Mouse (Mus musculus) mammary gland, adult 2 months (tissue): Measurements from ENCODE around the gene Ppara. TPM values are rescaled to one million over a fixed set of nuclear protein-coding genes. Genes with fewer than 3 reads are reported as not detected.

ENCODE experiments used
- polyA plus RNA-seq: library from polyadenylated mRNA; depleted of rRNA; stranded (reverse); fragments of >200 nt; gene quantifications from 2 replicates; pipeline ENCODE4 v1.2.3, GENCODE M21; 2012; ENCODE audit warnings: low replicate concordance; rRNA removed

Gene Ppara
- 2.5 and 6.1 TPM in 2 replicates for polyA plus RNA-seq

GRCm38 (mm10) chr15:85734571-85735033 is at the start of gene Ppara:
Gene Ppara (plus strand): TSS chr15:85734983.

GRCm38 (mm10) chr15:85811535-85812277 is 76.9 kb downstream of the Ppara start, which contains the start of gene Cdpf1:
Gene Cdpf1 (minus strand): TSS chr15:85811697.

GRCm38 (mm10) chr15:85821203-85822010 is 86.6 kb downstream of the Ppara start, which contains the start of gene Pkdrej:
Gene Pkdrej (minus strand): TSS chr15:85821734.

GRCm38 (mm10) chr15:85831954-85832590 is 97.3 kb downstream of the Ppara start, which contains the start of gene Ttc38:
Gene Ttc38 (plus strand): TSS chr15:85832306.

Other genes with a start within 250 kb of the Ppara start
- gene 7530416G11Rik, start 231.8 kb upstream of the Ppara start, polyA plus RNA-seq: not detected in 2 replicates
- gene Wnt7b, start 152.5 kb upstream of the Ppara start, polyA plus RNA-seq: 10.2 and 15.4 TPM in 2 replicates
- gene Cdpf1, start 76.7 kb downstream of the Ppara start, polyA plus RNA-seq: 37.3 and 38.0 TPM in 2 replicates
- gene Pkdrej, start 86.8 kb downstream of the Ppara start, polyA plus RNA-seq: 0.04 and 0.16 TPM in 2 replicates
- gene Ttc38, start 97.3 kb downstream of the Ppara start, polyA plus RNA-seq: 7.3 and 7.9 TPM in 2 replicates
- gene Gtse1, start 124.8 kb downstream of the Ppara start, polyA plus RNA-seq: 1.7 and 2.8 TPM in 2 replicates
- 23.1 and 28.2 TPM in 2 replicates for gene Trmu, start 144.3 kb downstream of the Ppara start, polyA plus RNA-seq